Mouse (Mus musculus): ENCODE measurements around the gene Nptn. TPM values are rescaled to one million over a fixed set of nuclear protein-coding genes. Genes with fewer than 3 reads are reported as not detected.

Gene Nptn
- total and polyA plus RNA-seq, 3 experiments = 118 to 162 (median 121) TPM

- ATAC-seq (ENCODE audit: extremely low read depth, insufficient number of reproducible peaks, low FRiP score, poor library complexity, severe bottlenecking) = no peak
- Histone ChIP-seq H3K36me3 (replicated peaks) (no peaks in the 10 kb centered on the region), H3K4me1 (ENCODE audit: insufficient read depth, low read depth, low read length) (0 out of 2 replicates have a peak, but pooled peaks cover 3% of the 10 kb centered on the region), H3K4me3 (ENCODE audit: low read depth, low read length) (no peak overlapping the region), H3K9me3 (replicated peaks) (no peaks in the 10 kb centered on the region), H3K27me3 (ENCODE audit: insufficient read depth, low read length) (peaks cover 28% of the 10 kb centered on the region)
- TF ChIP-seq TAL1 (conservative IDR thresholded peaks at IDR 0.05; ENCODE audit: low read depth, low read length) (no peak), CTCF (IDR thresholded peaks at IDR 0.05; ENCODE audit: low read depth, low read length) (no peak), POLR2AphosphoS5 (IDR thresholded peaks at IDR 0.05; ENCODE audit: insufficient replicate concordance, low read depth, low read length) (no peak), GATA2 (IDR thresholded peaks at IDR 0.05; ENCODE audit: borderline replicate concordance, low read depth, low read length) (no peak), GATA1 (IDR thresholded peaks at IDR 0.05; ENCODE audit: borderline replicate concordance, low read length) (no peak)
- DNase-seq (ENCODE audit: low spot score) = no peak
Measured at GRCm38 (mm10) chr9:58706024-58706423, 124.0 kb downstream of the Nptn start.

Other genes starting within 250 kb of the Nptn start
- gene Tbc1d21, start 211.8 kb upstream of the Nptn start, total RNA-seq (2014; fragmentation: Nextera tagmentation) = not detected in 2 replicates
- gene Tbc1d21, start 211.8 kb upstream of the Nptn start, total RNA-seq (2017) = not detected in 2 replicates
- not detected in 2 replicates for gene Tbc1d21, start 211.8 kb upstream of the Nptn start, polyA plus RNA-seq (2012)
- gene Insyn1, start 93.6 kb upstream of the Nptn start, total RNA-seq (2014; fragmentation: Nextera tagmentation) = not detected in 2 replicates
- gene Insyn1, start 93.6 kb upstream of the Nptn start, total RNA-seq (2017) = 0.05 and 0.12 TPM in 2 replicates
- gene Insyn1, start 93.6 kb upstream of the Nptn start, polyA plus RNA-seq (2012) = not detected in 2 replicates
- gene Cd276, start 26.8 kb upstream of the Nptn start, total RNA-seq (2014; fragmentation: Nextera tagmentation) = 0.38 and 0.87 TPM in 2 replicates
- gene Cd276, start 26.8 kb upstream of the Nptn start, total RNA-seq (2017) = 0.16 and 0.17 TPM in 2 replicates
- gene Cd276, start 26.8 kb upstream of the Nptn start, polyA plus RNA-seq (2012) = 0.19 and 0.28 TPM in 2 replicates
- not detected in 2 replicates for gene Rec114, start 161.7 kb downstream of the Nptn start, total RNA-seq (2014; fragmentation: Nextera tagmentation)
- gene Rec114, start 161.7 kb downstream of the Nptn start, total RNA-seq (2017) = 1.7 and 2.1 TPM in 2 replicates
- gene Rec114, start 161.7 kb downstream of the Nptn start, polyA plus RNA-seq (2012) = not detected in 2 replicates
- gene Hcn4, start 241.2 kb downstream of the Nptn start, total RNA-seq (2014; fragmentation: Nextera tagmentation) = not detected in 2 replicates
- gene Hcn4, start 241.2 kb downstream of the Nptn start, total RNA-seq (2017) = 0.06 and 0.11 TPM in 2 replicates
- not detected in 2 replicates for gene Hcn4, start 241.2 kb downstream of the Nptn start, polyA plus RNA-seq (2012)